Mouse (Mus musculus) limb, embryonic 12.5 days (tissue): ENCODE results near the gene Lrrtm1. TPM values are rescaled to one million over a fixed set of nuclear protein-coding genes. Genes with fewer than 3 reads are reported as not detected.
A peak's percentile ranks its signal among the peaks of the same experiment; 100 is the strongest.

Source experiments
- ATAC-seq: fragments of 200-750 bp; cut with Nextera tagmentation; 2 replicates; pipeline ENCODE4 v1.8.0; 2017; ENCODE audit warnings: low read depth, moderate TSS enrichment; ENCODE audit not compliant: insufficient number of reproducible peaks, insufficient read depth, low FRiP score, low TSS enrichment
- H3K27ac ChIP-seq: fragments of 300-500 bp; sonication (generic); 2 replicates; pipeline ENCODE4 v1.5.1; 2016; ENCODE audit warnings: mild to moderate bottlenecking, moderate library complexity
- H3K27me3 ChIP-seq: fragments of 300-500 bp; sonication (generic); 2 replicates; pipeline ENCODE4 v1.6.1; 2016; ENCODE audit warnings: mild to moderate bottlenecking, moderate library complexity
- H3K36me3 ChIP-seq: fragments of 300-500 bp; sonication (generic); 2 replicates; pipeline ENCODE4 v1.6.1; 2016; ENCODE audit warnings: mild to moderate bottlenecking, moderate library complexity
- H3K4me1 ChIP-seq: fragments of 300-500 bp; sonication (generic); replicated peaks from 2 replicates; pipeline ENCODE4 v1.6.1; 2016
- H3K4me2 ChIP-seq: fragments of 300-500 bp; sonication (generic); 2 replicates; pipeline ENCODE4 v1.6.1; 2016; ENCODE audit warnings: mild to moderate bottlenecking, moderate library complexity
- H3K4me3 ChIP-seq: fragments of 300-500 bp; sonication (generic); replicated peaks from 2 replicates; pipeline ENCODE4 v1.5.1; 2016; ENCODE audit warnings: mild to moderate bottlenecking
- H3K9ac ChIP-seq: fragments of 300-500 bp; sonication (generic); replicated peaks from 2 replicates; pipeline ENCODE4 v1.6.1; 2016; ENCODE audit warnings: mild to moderate bottlenecking, moderate library complexity
- H3K9me3 ChIP-seq: fragments of 300-500 bp; sonication (generic); 2 replicates; pipeline ENCODE4 v1.6.1; 2016; ENCODE audit warnings: mild to moderate bottlenecking, moderate library complexity
- WGBS: fragments of 180-500 bp; shearing (Covaris S2); methylation state at CpG from one replicate; pipeline ENCODE4 v1.1.7; 2016; 5-methylcytosine and 5-hydroxymethylcytosine counted together
- polyA plus RNA-seq: library from polyadenylated mRNA; unstranded; fragments of >200 nt; fragmentation: Nextera tagmentation; extraction: Ambion mirVana; gene quantifications from 2 replicates; pipeline ENCODE4 v1.2.1, GENCODE M21; 2016

Lrrtm1 gene
- polyA plus RNA-seq, 1 experiment from 2014 or later, result 5.6 TPM

DNA sequence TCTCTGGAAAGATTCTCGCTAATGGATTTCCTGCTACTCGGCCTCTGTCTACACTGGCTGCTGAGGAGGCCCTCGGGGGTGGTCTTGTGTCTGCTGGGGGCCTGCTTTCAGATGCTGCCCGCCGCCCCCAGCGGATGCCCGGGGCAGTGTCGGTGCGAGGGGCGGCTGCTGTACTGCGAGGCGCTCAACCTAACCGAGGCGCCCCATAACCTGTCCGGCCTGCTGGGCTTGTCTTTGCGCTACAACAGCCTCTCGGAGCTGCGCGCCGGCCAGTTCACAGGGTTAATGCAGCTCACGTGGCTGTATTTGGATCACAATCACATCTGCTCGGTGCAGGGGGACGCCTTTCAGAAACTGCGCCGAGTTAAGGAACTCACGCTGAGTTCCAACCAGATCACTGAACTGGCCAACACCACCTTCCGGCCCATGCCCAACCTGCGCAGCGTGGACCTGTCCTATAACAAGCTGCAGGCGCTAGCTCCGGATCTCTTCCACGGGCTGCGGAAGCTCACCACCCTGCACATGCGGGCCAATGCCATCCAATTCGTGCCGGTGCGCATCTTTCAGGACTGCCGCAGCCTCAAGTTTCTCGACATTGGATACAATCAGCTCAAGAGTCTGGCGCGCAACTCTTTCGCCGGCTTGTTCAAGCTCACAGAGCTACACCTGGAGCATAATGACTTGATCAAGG lies 1.2 kb downstream of the Lrrtm1 start:
- peak overlapping the region; percentile 48 for H3K4me3 ChIP-seq
- peak overlapping the region; percentile 87 for H3K4me2 ChIP-seq
- WGBS, result under 1% methylated on average over 43 of the region's 43 CpGs
- no peaks in the 10 kb centered on the region for H3K36me3 ChIP-seq
- no peak overlapping the region for H3K27ac ChIP-seq
- H3K4me1 ChIP-seq, result peaks cover 19% of the 10 kb centered on the region
- H3K9ac ChIP-seq, result peak overlapping the region; percentile 44
- peak; percentile 43; the same call in 1 of the 2 replicates for ATAC-seq
- H3K27me3 ChIP-seq, result peaks cover 74% of the 10 kb centered on the region
- H3K9me3 ChIP-seq, result no peaks in the 10 kb centered on the region

DNA sequence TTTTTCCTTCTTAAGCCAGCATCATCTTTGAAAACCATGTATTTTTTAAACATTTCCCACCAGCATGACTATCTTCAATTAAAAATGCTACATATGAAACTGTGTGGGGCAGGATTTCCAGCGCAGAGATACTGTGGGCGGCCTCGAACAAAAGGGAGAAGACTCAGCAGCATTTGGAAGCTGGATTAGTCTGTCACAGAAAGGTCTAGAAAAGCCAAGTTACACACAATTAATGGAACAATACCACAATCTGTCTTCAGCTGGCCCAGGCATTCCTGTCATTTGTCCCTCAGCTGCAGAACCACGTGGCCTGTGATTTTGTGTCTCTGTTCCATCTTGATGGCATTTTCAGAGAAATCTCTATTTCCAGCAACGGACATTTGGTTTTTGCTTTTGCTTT lies 11.0 kb downstream of the Lrrtm1 start:
- no peak overlapping the region for H3K4me3 ChIP-seq
- no peaks in the 10 kb centered on the region for H3K36me3 ChIP-seq
- H3K9me3 ChIP-seq, result no peaks in the 10 kb centered on the region
- H3K4me1 ChIP-seq, result 0 out of 2 replicates have a peak, but pooled peaks cover 5% of the 10 kb centered on the region
- no peak overlapping the region for H3K27ac ChIP-seq
- no peak for ATAC-seq
- H3K9ac ChIP-seq, result no peak overlapping the region
- no peak overlapping the region for H3K4me2 ChIP-seq
- 85% methylated on average over 5 of the region's 5 CpGs for WGBS
- H3K27me3 ChIP-seq, result peaks cover 8% of the 10 kb centered on the region

DNA sequence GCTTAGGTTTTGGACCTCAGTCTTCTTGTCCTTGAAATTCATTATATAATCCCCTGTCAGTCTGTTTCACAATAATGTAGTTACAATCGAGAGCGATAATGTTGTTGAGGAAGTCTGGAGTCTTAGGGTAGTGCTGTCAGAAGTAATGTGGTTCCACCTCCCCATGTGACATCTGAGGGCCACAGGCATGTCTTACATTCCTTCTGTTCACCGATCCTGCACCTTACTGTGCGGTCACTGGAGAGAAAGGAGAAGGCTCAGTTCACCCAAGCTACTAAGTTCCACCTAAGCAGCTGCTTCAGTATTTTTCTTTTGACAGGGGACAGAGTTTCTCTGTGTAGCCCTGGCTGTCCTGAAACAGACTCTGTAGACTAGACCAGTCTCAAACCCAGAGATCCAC lies 13.9 kb downstream of the Lrrtm1 start:
- Histone ChIP-seq H3K27me3 (0 out of 2 replicates have a peak, but pooled peaks cover 4% of the 10 kb centered on the region), H3K4me2 (no peak overlapping the region), H3K4me3 (no peak overlapping the region), H3K9me3 (no peaks in the 10 kb centered on the region), H3K27ac (no peak overlapping the region), H3K4me1 (no peaks in the 10 kb centered on the region), H3K9ac (no peak overlapping the region), H3K36me3 (no peaks in the 10 kb centered on the region)
- WGBS, result 93% methylated on average over 4 of the region's 4 CpGs
- ATAC-seq, result no peak

DNA sequence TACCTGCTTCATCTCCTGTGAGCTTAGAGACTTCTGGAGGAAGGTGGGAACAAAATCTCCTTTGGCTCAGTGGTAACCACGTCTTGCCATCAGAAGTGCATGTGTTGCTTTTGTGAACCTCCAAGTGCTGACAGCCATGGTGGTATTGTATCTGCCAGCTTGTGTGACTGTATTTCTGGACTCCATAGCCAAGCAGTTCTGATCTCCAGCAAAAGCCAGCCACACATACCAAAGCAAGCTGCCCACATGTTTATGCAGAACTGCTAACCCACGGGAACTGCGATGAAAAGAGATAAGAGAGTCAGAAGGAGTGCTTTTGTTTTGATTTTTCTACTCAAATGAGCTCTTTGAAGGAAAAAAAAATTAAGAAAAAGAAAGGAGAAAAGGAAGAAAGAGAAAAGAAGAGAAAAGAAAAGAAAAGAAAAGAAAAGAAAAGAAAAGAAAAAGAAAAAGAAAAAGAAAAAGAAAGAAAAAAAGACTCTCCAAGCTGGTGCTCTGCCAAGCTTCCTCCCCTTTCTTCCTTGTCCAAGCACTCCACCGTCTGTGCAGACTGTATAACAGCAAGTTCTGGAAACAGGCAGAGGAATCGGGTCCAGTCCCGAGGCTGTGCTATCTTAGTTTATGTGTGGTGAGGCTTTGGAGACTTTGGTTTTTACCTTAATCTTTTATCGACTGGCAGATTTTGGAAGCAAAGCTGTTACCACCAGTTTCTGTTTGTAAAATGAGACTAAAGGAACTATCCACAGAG lies 15.0 kb downstream of the Lrrtm1 start:
- WGBS, result 54% methylated on average over 7 of the region's 7 CpGs
- Histone ChIP-seq H3K4me3 (no peak overlapping the region), H3K27me3 (0 out of 2 replicates have a peak, but pooled peaks cover 4% of the 10 kb centered on the region), H3K4me2 (no peak overlapping the region), H3K9ac (no peak overlapping the region), H3K4me1 (no peaks in the 10 kb centered on the region), H3K27ac (no peak overlapping the region), H3K36me3 (no peaks in the 10 kb centered on the region), H3K9me3 (no peaks in the 10 kb centered on the region)
- ATAC-seq, result no peak

DNA sequence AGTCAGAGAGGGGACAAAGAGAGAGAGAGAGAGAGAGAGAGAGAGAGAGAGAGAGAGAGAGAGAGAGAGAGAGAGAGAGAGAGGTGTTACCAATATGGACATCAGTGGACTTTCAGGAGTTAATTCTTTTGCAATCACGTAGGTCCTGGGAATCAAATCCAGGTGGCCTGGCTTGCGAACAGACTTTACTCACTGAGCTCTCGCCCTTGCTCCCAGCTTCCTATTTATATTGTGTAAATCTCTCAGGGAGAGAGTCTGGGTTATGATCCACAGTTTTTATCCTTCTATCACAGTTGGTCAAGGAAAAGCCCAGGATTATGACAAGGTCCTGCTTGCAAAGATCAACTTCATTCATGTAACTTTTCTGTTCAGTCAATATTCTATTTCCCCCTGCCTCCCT lies 22.7 kb downstream of the Lrrtm1 start:
- Histone ChIP-seq H3K4me2 (no peak overlapping the region), H3K9me3 (no peaks in the 10 kb centered on the region), H3K36me3 (no peaks in the 10 kb centered on the region), H3K27me3 (no peaks in the 10 kb centered on the region), H3K27ac (no peak overlapping the region), H3K4me1 (0 out of 2 replicates have a peak, but pooled peaks cover 6% of the 10 kb centered on the region), H3K9ac (no peak overlapping the region), H3K4me3 (no peak overlapping the region)
- WGBS, result 18% methylated on average over 3 of the region's 3 CpGs
- ATAC-seq, result no peak

DNA sequence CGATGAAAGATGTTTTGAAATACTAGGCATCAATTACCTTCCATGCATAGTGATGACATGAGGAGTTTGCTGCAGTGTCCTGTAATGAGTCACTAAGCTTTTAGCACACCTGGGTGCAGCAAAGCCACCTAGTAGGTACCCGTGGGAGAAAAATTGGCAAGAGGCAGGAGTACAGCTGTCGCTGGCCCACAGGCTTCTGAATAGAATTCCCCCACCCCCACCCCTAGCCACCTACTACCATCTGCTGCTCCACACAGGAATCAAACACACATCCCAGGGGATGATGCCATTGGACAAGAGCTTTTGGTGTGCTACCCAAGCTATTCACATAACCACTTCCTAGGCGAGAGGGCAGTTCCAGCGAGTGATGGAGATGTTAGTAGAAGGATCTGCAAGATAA lies 36.3 kb downstream of the Lrrtm1 start:
- whole genome bisulfite sequencing, result 86% methylated on average over 5 of the region's 5 CpGs
- no peak for ATAC-seq
- no peak overlapping the region for H3K9ac ChIP-seq
- H3K27ac ChIP-seq, result no peak overlapping the region
- no peaks in the 10 kb centered on the region for H3K9me3 ChIP-seq
- H3K4me3 ChIP-seq, result no peak overlapping the region
- no peaks in the 10 kb centered on the region for H3K36me3 ChIP-seq
- no peak overlapping the region for H3K4me2 ChIP-seq
- no peaks in the 10 kb centered on the region for H3K27me3 ChIP-seq
- no peaks in the 10 kb centered on the region for H3K4me1 ChIP-seq

DNA sequence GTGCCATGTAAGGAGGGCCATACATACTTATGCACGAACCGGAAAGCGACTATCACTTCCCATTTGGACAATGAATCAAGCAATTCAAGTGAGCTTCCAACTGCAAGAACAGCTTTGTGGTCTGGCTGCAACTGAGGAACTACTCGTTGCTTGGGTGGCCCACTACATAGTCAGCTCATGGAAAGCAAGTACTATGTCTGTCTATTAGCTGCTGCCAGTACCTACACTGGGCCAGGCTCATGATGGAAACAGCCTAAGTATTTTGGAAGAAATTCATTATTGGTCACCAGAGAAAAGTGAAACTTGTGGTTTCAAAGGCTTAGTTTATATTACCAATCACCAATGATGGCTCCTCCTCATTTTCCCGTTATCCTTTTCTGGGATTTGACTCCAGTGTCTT lies 43.8 kb downstream of the Lrrtm1 start:
- no peak overlapping the region for H3K4me3 ChIP-seq
- no peak for ATAC-seq
- H3K27me3 ChIP-seq, result no peaks in the 10 kb centered on the region
- H3K4me2 ChIP-seq, result no peak overlapping the region
- no peak overlapping the region for H3K27ac ChIP-seq
- H3K9ac ChIP-seq, result no peak overlapping the region
- no peaks in the 10 kb centered on the region for H3K9me3 ChIP-seq
- peaks cover 8% of the 10 kb centered on the region; the same call in 1 of the 2 replicates for H3K4me1 ChIP-seq
- WGBS, result 41% methylated on average over 5 of the region's 5 CpGs
- no peaks in the 10 kb centered on the region for H3K36me3 ChIP-seq

DNA sequence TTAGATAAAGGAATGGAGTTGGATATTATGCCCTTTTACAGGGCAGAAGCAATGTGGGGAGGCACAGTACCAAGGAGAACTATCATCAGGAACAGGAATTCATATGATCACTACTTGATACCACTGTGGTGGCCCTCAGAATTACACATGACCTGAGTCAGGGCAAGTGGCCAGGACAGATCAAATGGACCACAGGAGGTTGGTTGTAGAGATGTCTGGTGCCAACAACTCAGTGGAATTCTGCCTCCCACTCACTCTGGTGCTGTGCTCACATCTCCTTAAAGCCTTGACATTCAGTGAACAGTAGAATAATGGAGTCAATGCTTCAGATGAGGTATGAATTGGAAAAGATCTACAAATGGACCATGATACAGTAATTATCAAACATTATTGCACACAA lies 45.9 kb downstream of the Lrrtm1 start:
- no peaks in the 10 kb centered on the region for H3K27me3 ChIP-seq
- no peak overlapping the region for H3K27ac ChIP-seq
- H3K4me2 ChIP-seq, result no peak overlapping the region
- no peak for ATAC-seq
- no peaks in the 10 kb centered on the region for H3K36me3 ChIP-seq
- H3K9ac ChIP-seq, result no peak overlapping the region
- H3K9me3 ChIP-seq, result no peaks in the 10 kb centered on the region
- H3K4me3 ChIP-seq, result no peak overlapping the region
- peaks cover 8% of the 10 kb centered on the region; the same call in 1 of the 2 replicates for H3K4me1 ChIP-seq

DNA sequence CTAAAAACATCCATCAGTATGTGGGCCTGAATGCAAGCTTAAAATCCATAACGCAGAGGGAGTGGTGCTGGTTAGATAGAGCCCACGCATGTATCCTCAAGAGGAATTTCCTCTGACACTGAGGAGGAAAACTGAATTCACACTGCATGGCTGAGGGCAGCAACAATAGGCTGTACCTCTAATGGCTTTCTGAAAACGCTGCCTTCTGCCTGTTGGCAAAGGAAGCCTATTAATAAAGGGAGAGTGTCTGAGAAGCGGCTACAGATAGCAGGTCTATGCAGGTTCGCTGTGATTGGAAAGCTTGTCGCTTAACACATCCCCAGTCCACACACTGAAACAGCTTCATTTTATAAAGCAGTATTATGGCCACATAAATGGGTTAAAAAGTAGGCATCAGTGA lies 48.9 kb downstream of the Lrrtm1 start:
- Histone ChIP-seq H3K27me3 (no peaks in the 10 kb centered on the region), H3K4me3 (no peak overlapping the region), H3K27ac (no peak overlapping the region), H3K9ac (no peak overlapping the region), H3K4me1 (no peaks in the 10 kb centered on the region), H3K36me3 (no peaks in the 10 kb centered on the region), H3K9me3 (no peaks in the 10 kb centered on the region), H3K4me2 (no peak overlapping the region)
- 74% methylated on average over 6 of the region's 6 CpGs for WGBS
- ATAC-seq, result no peak

DNA sequence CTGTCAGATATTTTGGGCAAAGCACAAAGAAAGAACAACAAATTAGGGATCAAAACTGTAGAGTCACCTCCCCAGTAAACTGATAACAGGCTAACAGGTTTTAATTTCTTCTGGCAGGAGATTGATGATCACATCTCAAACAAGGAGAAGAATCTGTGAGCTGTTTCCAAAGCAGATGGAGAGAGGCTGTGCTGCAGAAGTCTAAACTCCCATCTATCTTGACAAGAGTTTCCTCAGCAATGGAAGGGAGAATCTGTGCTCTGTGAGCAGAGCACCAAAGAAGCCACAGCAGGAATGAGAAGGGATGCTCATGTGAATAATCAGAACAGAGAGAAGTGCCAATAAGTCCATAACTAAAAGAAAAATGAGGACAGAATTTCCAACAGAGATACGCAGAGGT lies 58.8 kb downstream of the Lrrtm1 start:
- 73% methylated on average over 1 of the region's 1 CpGs for WGBS

DNA sequence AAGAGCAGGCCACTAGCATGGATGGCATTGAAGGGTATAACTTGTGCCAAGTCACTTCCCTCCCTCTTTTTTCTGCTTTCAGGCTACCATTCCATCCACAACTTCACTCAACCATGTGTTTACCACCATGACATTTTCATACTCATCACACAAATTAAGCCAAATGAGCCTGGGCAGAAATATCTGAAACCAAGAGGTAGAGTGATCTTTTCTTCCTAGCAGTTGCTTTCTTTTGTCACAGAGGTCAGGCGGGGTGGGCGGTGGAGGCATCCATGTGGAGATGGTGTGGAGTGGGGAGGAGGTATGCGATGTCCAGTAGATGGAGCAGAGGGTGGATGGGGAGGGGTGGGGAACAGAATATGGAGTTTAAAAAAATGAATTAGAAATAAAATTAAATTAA lies 64.3 kb downstream of the Lrrtm1 start:
- 85% methylated on average over 3 of the region's 3 CpGs for WGBS
- no peak for ATAC-seq
- H3K9ac ChIP-seq, result no peak overlapping the region

More for the DNA sequence above, 58.8 kb downstream of the Lrrtm1 start:
- no peak overlapping the region for H3K4me3 ChIP-seq
- H3K4me2 ChIP-seq, result no peak overlapping the region
- ATAC-seq, result no peak
- no peaks in the 10 kb centered on the region for H3K27me3 ChIP-seq
- H3K9me3 ChIP-seq, result no peaks in the 10 kb centered on the region
- no peak overlapping the region for H3K9ac ChIP-seq
- H3K27ac ChIP-seq, result no peak overlapping the region
- no peaks in the 10 kb centered on the region for H3K4me1 ChIP-seq
- H3K36me3 ChIP-seq, result no peaks in the 10 kb centered on the region

More for the DNA sequence above, 64.3 kb downstream of the Lrrtm1 start:
- Histone ChIP-seq H3K4me3 (no peak overlapping the region), H3K4me2 (no peak overlapping the region), H3K27ac (no peak overlapping the region), H3K36me3 (no peaks in the 10 kb centered on the region), H3K27me3 (no peaks in the 10 kb centered on the region), H3K4me1 (no peaks in the 10 kb centered on the region), H3K9me3 (no peaks in the 10 kb centered on the region)
